Mouse (Mus musculus) MEL (cell line): ENCODE measurements at regions not wholly inside any gene's neighbourhood (a gene's known extent, or its start where the extent isn't known, plus 50 kb on each side); places are given as distances from the start of the nearest gene placed in this dataset.

Source experiments
- DNase-seq: peaks from one replicate; pipeline ENCODE4 v3.0.0; 2011; ENCODE audit warnings: low read depth, low spot score
- H3K27ac ChIP-seq: 2 replicates; pipeline ENCODE4 v1.5.1; 2012; ENCODE audit warnings: low read depth, mild to moderate bottlenecking, control low read depth, low read length, moderate library complexity; ENCODE audit not compliant: control insufficient read depth
- H3K27me3 ChIP-seq, 2 experiments: fragments of 150-350 bp in 1 of 2; sonication (generic) in 1 of 2; 2 replicates each; pipeline ENCODE4 v1.6.1; 2012; ENCODE audit warnings: low read length in 2 of 2, mild to moderate bottlenecking in 2 of 2, improper control_type of control experiment in 1 of 2, moderate library complexity in 1 of 2; ENCODE audit not compliant: insufficient read depth in 2 of 2, control insufficient read depth in 1 of 2
- H3K36me3 ChIP-seq, 2 experiments: 2 replicates each; pipeline ENCODE4 v1.6.1; 2012 to 2014; ENCODE audit warnings: low read length in 2 of 2, improper control_type of control experiment in 1 of 2, inconsistent platforms in 1 of 2, mild to moderate bottlenecking in 1 of 2; ENCODE audit not compliant: insufficient read depth in 2 of 2, control insufficient read depth in 1 of 2
- H3K4me1 ChIP-seq, 2 experiments: fragments of 150-350 bp in 1 of 2; sonication (generic) in 1 of 2; 2 replicates each; pipeline ENCODE4 v1.6.1; 2012; ENCODE audit warnings: low read length in 2 of 2, improper control_type of control experiment in 1 of 2, mild to moderate bottlenecking in 1 of 2; ENCODE audit not compliant: insufficient read depth in 2 of 2, control insufficient read depth in 1 of 2
- H3K4me3 ChIP-seq, 2 experiments: fragments of 150-350 bp in 1 of 2; sonication (generic) in 1 of 2; 2 replicates each; pipeline ENCODE4 v1.5.1; 2012; ENCODE audit warnings: low read depth in 2 of 2, low read length in 2 of 2, mild to moderate bottlenecking in 2 of 2, moderate library complexity in 2 of 2, control low read depth in 1 of 2, improper control_type of control experiment in 1 of 2; ENCODE audit not compliant: control insufficient read depth in 1 of 2, insufficient read depth in 1 of 2
- H3K79me2 ChIP-seq: 2 replicates; pipeline ENCODE4 v1.6.1; 2012; ENCODE audit warnings: mild to moderate bottlenecking, low read length, moderate library complexity; ENCODE audit not compliant: control insufficient read depth, poor library complexity, insufficient read depth
- H3K9ac ChIP-seq: 2 replicates; pipeline ENCODE4 v1.6.1; 2012; ENCODE audit warnings: low read depth, mild to moderate bottlenecking, control low read depth, low read length, moderate library complexity; ENCODE audit not compliant: control insufficient read depth, poor library complexity, severe bottlenecking
- H3K9me3 ChIP-seq: fragments of 150-350 bp; sonication (generic); replicated peaks from 2 replicates; pipeline ENCODE4 v1.6.1; 2012; ENCODE audit warnings: mild to moderate bottlenecking, low read length, improper control_type of control experiment, moderate library complexity; ENCODE audit not compliant: insufficient read depth
- BHLHE40 ChIP-seq: IDR thresholded peaks from 2 replicates; pipeline ENCODE4 v1.6.1; 2012; ENCODE audit warnings: low read depth, mild to moderate bottlenecking, inconsistent platforms, low read length, improper control_type of control experiment, borderline replicate concordance
- CHD1 ChIP-seq: IDR thresholded peaks from 2 replicates; pipeline ENCODE4 v1.6.1; 2012; ENCODE audit warnings: low read depth, mild to moderate bottlenecking, inconsistent platforms, low read length, improper control_type of control experiment
- CTCF ChIP-seq, 3 experiments: IDR thresholded peaks in 2 of 3; conservative IDR thresholded peaks in 1 of 3; 2 replicates each; pipeline ENCODE4 v1.5.1; 2011 to 2012; ENCODE audit warnings: low read length in 3 of 3, low read depth in 2 of 3, mild to moderate bottlenecking in 2 of 3, improper control_type of control experiment in 1 of 3, inconsistent platforms in 1 of 3, mixed read lengths in 1 of 3, moderate library complexity in 1 of 3; ENCODE audit not compliant: control insufficient read depth in 1 of 3, insufficient read depth in 1 of 3, poor library complexity in 1 of 3, severe bottlenecking in 1 of 3
- GABPA ChIP-seq: IDR thresholded peaks from 2 replicates; pipeline ENCODE4 v1.6.1; 2012; ENCODE audit warnings: low read depth, mild to moderate bottlenecking, inconsistent platforms, low read length, improper control_type of control experiment, moderate library complexity
- GATA1 ChIP-seq: IDR thresholded peaks from 2 replicates; pipeline ENCODE4 v1.6.1; 2011; ENCODE audit warnings: low read depth, low read length, improper control_type of control experiment
- HCFC1 ChIP-seq: IDR thresholded peaks from 2 replicates; pipeline ENCODE4 v1.6.1; 2012; ENCODE audit warnings: low read depth, mild to moderate bottlenecking, inconsistent platforms, low read length, improper control_type of control experiment, moderate library complexity
- JUND ChIP-seq: IDR thresholded peaks from 2 replicates; pipeline ENCODE4 v1.6.1; 2011; ENCODE audit warnings: low read depth, mild to moderate bottlenecking, improper control_type of control experiment, low read length
- MAX ChIP-seq: IDR thresholded peaks from 2 replicates; pipeline ENCODE4 v1.6.1; 2011; ENCODE audit warnings: low read length, improper control_type of control experiment
- MEF2A ChIP-seq: IDR thresholded peaks from 2 replicates; pipeline ENCODE4 v1.6.1; 2014; ENCODE audit warnings: low read depth, mild to moderate bottlenecking, inconsistent platforms, low read length, improper control_type of control experiment; ENCODE audit not compliant: poor library complexity, insufficient replicate concordance, severe bottlenecking; ENCODE audit errors: extremely low read depth
- MXI1 ChIP-seq: IDR thresholded peaks from 2 replicates; pipeline ENCODE4 v1.6.1; 2011; ENCODE audit warnings: mild to moderate bottlenecking, low read depth, low read length, improper control_type of control experiment
- MYB ChIP-seq: IDR thresholded peaks from 2 replicates; pipeline ENCODE4 v1.6.1; 2011; ENCODE audit warnings: mild to moderate bottlenecking, low read depth, low read length, improper control_type of control experiment
- MYC ChIP-seq: IDR thresholded peaks from 2 replicates; pipeline ENCODE4 v1.6.1; 2011; ENCODE audit warnings: low read depth, mild to moderate bottlenecking, low read length, improper control_type of control experiment, moderate library complexity
- NELFE ChIP-seq: IDR thresholded peaks from 2 replicates; pipeline ENCODE4 v1.6.1; 2011; ENCODE audit warnings: low read depth, low read length, improper control_type of control experiment
- NRF1 ChIP-seq: IDR thresholded peaks from 2 replicates; pipeline ENCODE4 v1.6.1; 2014; ENCODE audit warnings: low read depth, mild to moderate bottlenecking, inconsistent platforms, low read length, improper control_type of control experiment, moderate library complexity; ENCODE audit not compliant: poor library complexity, insufficient read depth, severe bottlenecking
- POLR2A ChIP-seq, 2 experiments: IDR thresholded peaks; 2 replicates each; pipeline ENCODE4 v1.6.1; 2011 to 2012; ENCODE audit warnings: low read length in 2 of 2, mild to moderate bottlenecking in 2 of 2, control low read depth in 1 of 2, improper control_type of control experiment in 1 of 2, low read depth in 1 of 2, moderate library complexity in 1 of 2; ENCODE audit not compliant: control insufficient read depth in 1 of 2, insufficient read depth in 1 of 2, poor library complexity in 1 of 2
- POLR2AphosphoS2 ChIP-seq: IDR thresholded peaks from 2 replicates; pipeline ENCODE4 v1.6.1; 2011; ENCODE audit warnings: low read length, improper control_type of control experiment
- POLR2AphosphoS5 ChIP-seq: IDR thresholded peaks from 2 replicates; pipeline ENCODE4 v1.6.1; 2012; ENCODE audit warnings: low read depth, borderline replicate concordance, mild to moderate bottlenecking, inconsistent platforms, low read length, moderate library complexity, mixed read lengths
- RCOR1 ChIP-seq: IDR thresholded peaks from 2 replicates; pipeline ENCODE4 v1.6.1; 2012; ENCODE audit warnings: low read depth, mild to moderate bottlenecking, inconsistent platforms, low read length, improper control_type of control experiment
- SIN3A ChIP-seq: IDR thresholded peaks from 2 replicates; pipeline ENCODE4 v1.6.1; 2012; ENCODE audit warnings: low read length, improper control_type of control experiment, inconsistent platforms
- TBP ChIP-seq: IDR thresholded peaks from 2 replicates; pipeline ENCODE4 v1.8.0; 2011; ENCODE audit warnings: low read depth, low read length, improper control_type of control experiment
- TCF12 ChIP-seq: IDR thresholded peaks from 2 replicates; pipeline ENCODE4 v1.6.1; 2014; ENCODE audit warnings: low read depth, mild to moderate bottlenecking, inconsistent platforms, low read length, improper control_type of control experiment, moderate library complexity
- USF1 ChIP-seq: IDR thresholded peaks from 2 replicates; pipeline ENCODE4 v1.6.1; 2014; ENCODE audit warnings: low read depth, mild to moderate bottlenecking, inconsistent platforms, low read length, improper control_type of control experiment, moderate library complexity
- ZC3H11A ChIP-seq: IDR thresholded peaks from 2 replicates; pipeline ENCODE4 v1.6.1; 2012; ENCODE audit warnings: low read depth, mild to moderate bottlenecking, inconsistent platforms, low read length, improper control_type of control experiment
- ZKSCAN1 ChIP-seq: IDR thresholded peaks from 2 replicates; pipeline ENCODE4 v1.6.1; 2012; ENCODE audit warnings: low read depth, mild to moderate bottlenecking, inconsistent platforms, low read length, improper control_type of control experiment, moderate library complexity
- ZNF384 ChIP-seq: IDR thresholded peaks from 2 replicates; pipeline ENCODE4 v1.6.1; 2012; ENCODE audit warnings: low read depth, mild to moderate bottlenecking, inconsistent platforms, low read length, improper control_type of control experiment

GRCm38 (mm10) chr2:138048341-138048740 is 208.0 kb upstream of the Btbd3 start:
- H3K4me3 ChIP-seq = no peak overlapping the region
- TF ChIP-seq JUND (no peak), MXI1 (no peak), GATA1 (no peak), CTCF (IDR thresholded peaks at IDR 0.05 in 2 of 3, conservative IDR thresholded peaks at IDR 0.05 in 1 of 3; ENCODE audit: control insufficient read depth in 1 of 3, insufficient read depth in 1 of 3, low read depth in 2 of 3, low read length in 3 of 3, poor library complexity in 1 of 3, severe bottlenecking in 1 of 3) (no peak), BHLHE40 (no peak), TBP (no peak), HCFC1 (no peak), MYC (no peak)
- H3K79me2 ChIP-seq = no peaks in the 10 kb centered on the region
- no peaks in the 10 kb centered on the region for H3K4me1 ChIP-seq
- H3K27me3 ChIP-seq = no peaks in the 10 kb centered on the region
- no peaks in the 10 kb centered on the region for H3K36me3 ChIP-seq
- no peak overlapping the region for H3K27ac ChIP-seq
- H3K9ac ChIP-seq = no peak overlapping the region
- DNase-seq = no peak
- H3K9me3 ChIP-seq = no peaks in the 10 kb centered on the region

DNA sequence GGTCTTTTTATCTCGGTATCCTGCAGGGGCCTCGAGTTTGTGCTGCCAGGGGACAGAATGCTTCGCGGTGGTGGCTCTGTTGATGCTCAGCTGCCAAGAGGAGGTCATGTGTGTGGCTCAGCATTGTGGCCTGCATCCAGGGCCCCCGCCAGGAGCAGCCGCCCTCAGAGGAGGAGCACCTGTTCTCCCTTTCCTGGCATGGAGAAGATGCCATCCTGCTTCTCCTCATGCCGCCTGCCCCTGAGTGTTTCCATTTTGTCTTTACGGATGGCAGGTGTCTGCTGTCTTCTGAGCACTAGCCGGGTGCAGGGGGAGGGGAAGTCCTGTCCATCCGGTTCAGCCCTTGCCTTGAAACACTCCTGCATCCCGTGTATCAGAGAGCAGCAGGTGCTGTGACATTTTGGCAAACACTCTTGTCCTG is 208.6 kb upstream of the Btbd3 start:
- H3K27ac ChIP-seq = no peak overlapping the region
- H3K79me2 ChIP-seq = no peaks in the 10 kb centered on the region
- H3K9me3 ChIP-seq = no peaks in the 10 kb centered on the region
- H3K27me3 ChIP-seq = no peaks in the 10 kb centered on the region
- no peak for DNase-seq
- H3K9ac ChIP-seq = no peak overlapping the region
- no peaks in the 10 kb centered on the region for H3K4me1 ChIP-seq
- no peaks in the 10 kb centered on the region for H3K36me3 ChIP-seq
- no peak overlapping the region for H3K4me3 ChIP-seq
- no peak for TF ChIP-seq ZC3H11A
- TF ChIP-seq POLR2A (IDR thresholded peaks at IDR 0.05; ENCODE audit: control insufficient read depth in 1 of 2, insufficient read depth in 1 of 2, low read depth in 1 of 2, low read length in 2 of 2, poor library complexity in 1 of 2) = no peak
- no peak for TF ChIP-seq ZNF384
- no peak for TF ChIP-seq CHD1
- TF ChIP-seq TBP = no peak
- no peak for TF ChIP-seq HCFC1
- TF ChIP-seq GATA1 = no peak
- TF ChIP-seq NELFE = no peak
- TF ChIP-seq MYB = no peak
- no peak for TF ChIP-seq ZKSCAN1
- no peak for TF ChIP-seq MEF2A
- TF ChIP-seq USF1 = no peak

DNA sequence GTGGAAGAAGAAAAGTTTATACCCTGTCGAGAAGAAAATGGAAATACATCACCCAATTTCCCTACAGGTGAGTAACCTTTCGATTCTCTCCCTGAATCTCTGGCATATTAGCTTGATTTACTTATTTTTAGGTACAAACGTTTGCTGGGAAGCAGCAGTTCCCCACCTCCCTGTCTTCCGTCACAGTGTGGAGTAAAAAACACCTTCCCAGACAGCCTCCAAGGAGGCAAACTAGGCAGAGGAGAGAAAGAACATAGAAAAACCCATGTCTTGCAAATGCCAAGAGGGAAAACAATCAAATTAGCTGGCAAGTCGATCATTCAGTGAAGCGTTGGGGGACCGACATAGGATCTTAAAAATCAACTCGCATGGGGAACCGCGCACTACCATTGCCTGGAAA is 209.0 kb upstream of the Btbd3 start:
- TF ChIP-seq MYC (no peak), MYB (no peak), RCOR1 (no peak), GATA1 (no peak), HCFC1 (no peak), SIN3A (no peak), MAX (no peak), NRF1 (no peak), GABPA (no peak), TCF12 (no peak), POLR2AphosphoS2 (no peak), ZNF384 (no peak), POLR2AphosphoS5 (no peak), ZC3H11A (no peak)
- no peak overlapping the region for H3K27ac ChIP-seq
- H3K4me3 ChIP-seq = no peak overlapping the region

More for the DNA sequence above, 209.0 kb upstream of the Btbd3 start:
- Histone ChIP-seq H3K27me3 (no peaks in the 10 kb centered on the region), H3K4me1 (no peaks in the 10 kb centered on the region), H3K9me3 (no peaks in the 10 kb centered on the region), H3K9ac (no peak overlapping the region), H3K79me2 (no peaks in the 10 kb centered on the region), H3K36me3 (no peaks in the 10 kb centered on the region)
- DNase-seq = no peak
